Mouse (Mus musculus) ES-Bruce4 (cell line): ENCODE results near the gene Prss45.
A peak's percentile ranks its signal among the peaks of the same experiment; 100 is the strongest.

Source experiments
- CTCF ChIP-seq: IDR thresholded peaks from one replicate; pipeline ENCODE4 v1.8.1; 2011; ENCODE audit warnings: low read depth, low read length
- EP300 ChIP-seq: IDR thresholded peaks from 2 replicates; pipeline ENCODE4 v1.6.1; 2011; ENCODE audit warnings: low read depth, low read length; ENCODE audit not compliant: insufficient read depth
- POLR2A ChIP-seq: IDR thresholded peaks from one replicate; pipeline ENCODE4 v1.8.1; 2011; ENCODE audit warnings: low read length; ENCODE audit not compliant: insufficient read depth

- no peak for TF ChIP-seq POLR2A
- TF ChIP-seq CTCF = peak; percentile 76
- TF ChIP-seq EP300 = peak; percentile 10; the same call in 1 of the 2 replicates
Measured at GRCm38 (mm10) chr9:110890026-110890783, 55.8 kb downstream of the Prss45 start.
